Mouse (Mus musculus): ENCODE results near the gene Bsnd.

Gene Bsnd

DNA sequence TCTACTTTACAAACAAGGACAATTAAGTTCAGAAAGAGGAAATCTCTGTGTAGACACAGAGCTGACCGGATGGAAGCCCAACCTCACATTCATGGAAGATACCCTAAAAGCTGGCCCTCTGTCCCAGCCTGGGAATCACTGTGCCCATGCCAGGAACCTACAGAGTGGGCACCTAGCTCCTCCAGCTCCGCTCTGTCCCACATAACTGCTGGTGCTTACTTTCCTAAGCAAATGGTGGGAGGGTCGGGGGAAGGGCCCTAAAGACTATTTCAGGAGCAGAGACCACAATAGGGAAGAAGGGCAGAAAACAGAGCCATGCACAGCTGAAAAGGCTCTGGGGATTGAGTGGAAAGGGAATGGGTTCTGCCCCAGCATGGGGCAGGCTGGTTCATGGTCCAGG, 11.5 kb downstream of the Bsnd start:
- no peak for DNase-seq

DNA sequence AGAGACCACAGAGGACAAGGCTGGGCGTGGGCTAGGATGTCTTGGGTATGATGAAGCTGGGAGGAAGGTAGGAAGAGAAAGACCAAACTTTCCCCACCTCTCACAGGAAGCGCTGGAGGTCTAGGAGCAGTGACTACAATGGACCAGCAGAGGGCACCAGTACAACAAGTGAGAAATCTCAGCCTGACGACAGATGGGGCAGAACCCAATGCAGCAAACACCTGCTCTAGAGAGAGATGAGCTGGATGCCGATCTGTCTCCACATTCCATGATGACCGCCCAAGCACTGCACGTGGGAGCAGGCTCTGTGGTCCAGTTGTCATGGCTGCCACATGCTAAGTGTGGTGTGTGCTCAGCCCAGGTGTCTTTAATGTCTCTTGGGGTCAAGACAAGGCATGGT, 17.8 kb downstream of the Bsnd start:
- peak; percentile 65 for DNase-seq

DNA sequence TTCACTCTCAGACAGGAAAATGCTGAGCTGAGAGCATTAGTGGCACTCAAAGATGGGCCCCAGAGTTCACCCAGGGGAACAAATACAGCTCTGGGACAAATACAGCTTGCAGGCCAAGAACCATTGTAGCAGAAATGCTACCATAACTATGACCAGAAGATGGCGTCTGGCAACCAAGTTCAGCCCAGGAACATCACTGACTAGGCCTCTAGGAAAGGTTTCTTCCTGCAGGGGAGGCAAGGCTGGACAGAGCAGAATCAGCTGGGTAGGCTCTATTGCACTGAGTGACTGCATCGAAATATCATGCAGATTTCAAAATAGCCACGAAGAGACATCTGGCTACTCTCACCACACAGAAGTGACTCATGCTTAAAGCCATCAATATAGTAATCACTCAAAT, 19.7 kb downstream of the Bsnd start:
- DNase-seq = peak; percentile 74

- no peak for DNase-seq
These were observed 21.2 kb downstream of the Bsnd start for GRCm38 (mm10) chr4:106470921-106471320.

- DNase-seq = peak; percentile 84
These were observed 24.5 kb downstream of the Bsnd start for GRCm38 (mm10) chr4:106467420-106468110.

- DNase-seq = no peak
These were observed 28.8 kb downstream of the Bsnd start for GRCm38 (mm10) chr4:106463174-106463801.

DNA sequence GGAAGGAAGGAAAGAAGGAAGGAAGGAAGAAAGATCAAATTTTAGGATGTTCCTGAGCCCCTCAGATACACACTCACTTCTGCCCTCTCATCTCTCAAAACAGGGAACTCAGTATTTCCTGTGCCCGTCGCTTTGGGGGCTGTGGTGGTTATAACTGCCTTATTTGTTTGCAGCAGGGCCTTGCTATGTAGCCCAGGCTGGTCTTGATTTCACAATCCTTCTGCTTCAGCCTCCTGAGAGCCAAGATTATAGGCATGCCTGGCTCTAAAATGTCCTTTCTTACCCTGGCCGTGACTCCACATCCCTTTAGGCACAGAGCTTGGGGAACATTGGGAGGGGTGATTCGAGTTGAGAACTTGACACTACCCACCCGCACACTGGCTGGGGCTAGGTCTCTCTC, 29.6 kb downstream of the Bsnd start:
- DNase-seq = no peak

GRCm38 (mm10) chr4:106462016-106462415, 30.1 kb downstream of the Bsnd start:
- no peak for DNase-seq

DNA sequence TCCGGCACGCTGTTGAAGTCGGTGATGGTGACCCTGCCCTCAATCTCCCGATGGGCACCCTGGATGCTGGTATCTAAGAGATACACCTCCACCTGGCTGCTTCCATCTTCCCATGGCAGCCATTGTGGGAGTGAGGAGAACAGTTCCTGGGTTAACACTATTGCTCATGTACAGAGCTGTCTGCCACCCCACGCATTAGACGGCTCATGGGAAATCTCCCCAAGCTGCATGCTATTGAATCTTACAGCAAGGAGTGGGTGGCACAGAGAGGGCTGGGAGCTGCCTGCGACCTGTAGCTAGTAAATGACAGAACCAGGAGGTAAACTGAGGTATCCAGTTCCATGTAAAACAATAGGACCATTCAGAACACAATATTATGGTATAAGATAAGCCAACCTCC, 37.5 kb downstream of the Bsnd start:
- no peak for DNase-seq

GRCm38 (mm10) chr4:106453516-106453915, 38.6 kb downstream of the Bsnd start:
- DNase-seq = no peak

- DNase-seq = no peak
These were observed 39.0 kb downstream of the Bsnd start for GRCm38 (mm10) chr4:106453108-106453507.

GRCm38 (mm10) chr4:106452401-106452800, 39.7 kb downstream of the Bsnd start:
- no peak for DNase-seq

- DNase-seq = no peak
These were observed 42.8 kb downstream of the Bsnd start for GRCm38 (mm10) chr4:106449306-106449705.

GRCm38 (mm10) chr4:106443182-106443581, 48.9 kb downstream of the Bsnd start:
- DNase-seq = no peak

DNA sequence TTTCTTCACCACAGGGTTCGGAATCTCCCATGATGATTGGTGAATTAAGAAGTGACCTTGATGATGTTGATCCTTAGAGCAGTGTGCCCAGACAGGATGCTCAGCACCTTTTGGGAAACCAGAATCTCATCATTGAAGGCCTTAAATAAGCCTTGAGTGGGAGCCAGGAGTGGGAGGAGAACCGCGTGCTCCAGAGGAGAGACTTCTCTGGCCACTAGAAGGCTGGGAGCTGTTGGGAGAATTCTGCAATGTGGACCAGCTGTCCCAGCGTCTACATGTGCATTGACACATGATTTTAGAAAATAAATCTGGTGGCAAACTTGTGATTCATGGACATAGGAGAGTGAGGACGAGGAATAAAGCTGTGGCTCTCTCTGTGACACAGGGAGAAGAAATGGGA, 53.3 kb downstream of the Bsnd start:
- no peak for DNase-seq

- no peak for DNase-seq
These were observed 54.9 kb downstream of the Bsnd start for GRCm38 (mm10) chr4:106437207-106437606.

DNA sequence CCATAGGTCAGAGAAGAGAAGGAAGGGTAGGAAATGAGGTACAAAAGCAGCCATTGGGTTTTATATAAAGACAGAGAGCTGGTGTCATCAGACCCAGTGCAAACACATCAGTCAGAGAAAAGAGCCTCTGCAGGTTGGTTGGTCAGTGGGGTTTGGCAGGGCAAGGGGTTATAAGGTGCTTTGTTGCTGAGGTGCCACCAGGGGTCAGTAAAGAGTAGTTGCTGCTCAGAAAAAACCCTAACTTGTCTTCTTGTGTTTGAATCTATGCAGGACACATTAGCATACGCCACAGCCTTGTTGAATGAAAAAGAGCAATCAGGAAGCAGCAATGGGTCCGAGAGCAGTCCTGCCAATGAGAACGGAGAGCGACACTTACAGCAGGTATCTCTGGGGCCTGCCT, 55.6 kb downstream of the Bsnd start:
- peak; percentile 28 for DNase-seq

- no peak for DNase-seq
These were observed 56.7 kb downstream of the Bsnd start for GRCm38 (mm10) chr4:106435426-106435825.

Data from cerebellum, adult 9-10 months (tissue).